In the genomic region with DNA sequence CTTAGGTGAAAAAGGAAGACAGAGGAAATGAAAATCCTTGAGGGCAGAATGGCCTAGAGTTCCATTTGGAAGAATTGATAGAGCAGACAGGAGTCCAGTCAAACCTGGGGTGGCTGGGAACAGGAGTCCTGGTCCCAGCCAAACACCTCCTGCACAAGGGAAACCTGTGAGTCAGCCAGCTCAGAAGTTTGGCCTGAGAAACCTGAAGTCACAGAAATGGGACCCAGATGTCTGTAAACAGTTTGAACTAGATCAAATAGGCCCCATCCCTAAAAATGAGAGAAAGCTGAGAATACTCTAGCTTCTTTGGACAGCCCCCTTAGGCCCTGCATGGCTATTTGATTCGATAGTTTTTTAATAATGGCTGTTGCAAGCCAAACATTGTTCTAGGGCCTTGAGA, we compare ENCODE assay signal across 10 mouse cellular contexts. TPM values are rescaled to one million over a fixed set of nuclear protein-coding genes. Genes with fewer than 3 reads are reported as not detected.
DNase-seq lines count a peak whose midpoint lies in the region; ATAC-seq and TF ChIP-seq lines count a peak whose summit lies in the region.
"Had no signal": no experiment of that assay in that cellular context is flagged by ENCODE, and none has a peak within 500 bp of the region (broad histone marks: within the 10 kb centered on the region; RNA-seq: fewer than 3 reads in every experiment).

No protein-coding gene starts in this region.

- H3K4me3 ChIP-seq in forebrain, embryonic 10.5 days: peak overlapping the region; percentile 76
- no peak overlapping the region for H3K4me3 ChIP-seq in forebrain, embryonic 16.5 days (replicated peaks; ENCODE audit: low read length)
- peak overlapping the region; percentile 84 for H3K4me3 ChIP-seq in lung, embryonic 15.5 days
- no peak overlapping the region; the same call in 1 of the 2 replicates for H3K4me3 ChIP-seq in intestine, postnatal 0 days (ENCODE audit: low read depth, low read length)
- H3K4me3 ChIP-seq in olfactory bulb, adult 2 months (ENCODE audit: insufficient read depth, low read depth, low read length): no peak overlapping the region

- no peak overlapping the region for H3K4me2 ChIP-seq in forebrain, embryonic 16.5 days (ENCODE audit: low read length)
- peak overlapping the region; percentile 89 for H3K4me2 ChIP-seq in lung, embryonic 15.5 days
- peak overlapping the region; percentile 87; the same call in 1 of the 2 replicates for H3K4me2 ChIP-seq in intestine, postnatal 0 days (replicated peaks; ENCODE audit: low read depth)

- no peaks in the 10 kb centered on the region for H3K9me3 ChIP-seq in forebrain, embryonic 10.5 days
- no peaks in the 10 kb centered on the region for H3K9me3 ChIP-seq in forebrain, embryonic 16.5 days (ENCODE audit: control insufficient read depth, low read length)
- no peaks in the 10 kb centered on the region for H3K9me3 ChIP-seq in lung, embryonic 15.5 days
- H3K9me3 ChIP-seq in intestine, postnatal 0 days (ENCODE audit: control insufficient read depth): no peaks in the 10 kb centered on the region

- no peak for TF ChIP-seq POLR2A in olfactory bulb, adult 2 months (IDR thresholded peaks at IDR 0.05; ENCODE audit: insufficient read depth, low read depth, low read length)

- intact Hi-C loops in left cerebral cortex, postnatal 36 days (cut with DNase I): no loop called here
- intact Hi-C loops in gastrocnemius, postnatal 36 days (cut with DNase I): no loop called here

- peaks cover 29% of the 10 kb centered on the region for H3K4me1 ChIP-seq in forebrain, embryonic 10.5 days
- H3K4me1 ChIP-seq in forebrain, embryonic 16.5 days (replicated peaks; ENCODE audit: control insufficient read depth, insufficient read depth, low read length): peaks cover 14% of the 10 kb centered on the region
- peaks cover 16% of the 10 kb centered on the region for H3K4me1 ChIP-seq in lung, embryonic 15.5 days
- 0 out of 2 replicates have a peak, but pooled peaks cover 8% of the 10 kb centered on the region for H3K4me1 ChIP-seq in intestine, postnatal 0 days (replicated peaks; ENCODE audit: control insufficient read depth, insufficient read depth, low read length)
- peaks cover 19% of the 10 kb centered on the region for H3K4me1 ChIP-seq in olfactory bulb, adult 2 months (ENCODE audit: control insufficient read depth, insufficient read depth, low read length)

- H3K9ac ChIP-seq in forebrain, embryonic 16.5 days (replicated peaks; ENCODE audit: low read depth, low read length): no peak overlapping the region
- H3K9ac ChIP-seq in lung, embryonic 15.5 days: no peak overlapping the region
- no peak overlapping the region for H3K9ac ChIP-seq in intestine, postnatal 0 days (ENCODE audit: low read depth, low read length)

- peaks cover 18% of the 10 kb centered on the region for H3K27me3 ChIP-seq in forebrain, embryonic 10.5 days (ENCODE audit: poor library complexity, severe bottlenecking)
- no peaks in the 10 kb centered on the region for H3K27me3 ChIP-seq in forebrain, embryonic 16.5 days (replicated peaks; ENCODE audit: control insufficient read depth, insufficient read depth, low read length)
- no peaks in the 10 kb centered on the region for H3K27me3 ChIP-seq in lung, embryonic 15.5 days
- no peaks in the 10 kb centered on the region for H3K27me3 ChIP-seq in intestine, postnatal 0 days (replicated peaks; ENCODE audit: control insufficient read depth, insufficient read depth, low read length)

- H3K36me3 ChIP-seq in forebrain, embryonic 10.5 days (replicated peaks): peaks cover 48% of the 10 kb centered on the region
- peaks cover 13% of the 10 kb centered on the region for H3K36me3 ChIP-seq in forebrain, embryonic 16.5 days (ENCODE audit: control insufficient read depth, insufficient read depth)
- H3K36me3 ChIP-seq in lung, embryonic 15.5 days: peaks cover 18% of the 10 kb centered on the region
- H3K36me3 ChIP-seq in intestine, postnatal 0 days (ENCODE audit: control insufficient read depth, insufficient read depth): peaks cover 14% of the 10 kb centered on the region

- DNase-seq in forebrain, embryonic 10.5 days (ENCODE audit: extremely low spot score, low spot score): no peak
- DNase-seq in lung, postnatal 14 days: no peak
- DNase-seq in left cerebral cortex, postnatal 36 days (ENCODE audit: low spot score in 2 of 2): no peak
- DNase-seq in gastrocnemius, postnatal 36 days: no peak
- DNase-seq: cerebellum, postnatal 25 days; thymus, postnatal 25 days had no signal

- TF ChIP-seq CTCF in intestine, postnatal 0 days (IDR thresholded peaks at IDR 0.05; ENCODE audit: low read depth): no peak
- no peak for TF ChIP-seq CTCF in olfactory bulb, adult 2 months (IDR thresholded peaks at IDR 0.05; ENCODE audit: insufficient read depth, low read depth, low read length)

- no peak for ATAC-seq in forebrain, embryonic 16.5 days
- no peak for ATAC-seq in lung, embryonic 15.5 days (ENCODE audit: borderline replicate concordance, extremely low read depth, low FRiP score, low TSS enrichment)
- ATAC-seq in intestine, postnatal 0 days: no peak

- 90% methylated on average over 1 of the region's 1 CpGs for WGBS in forebrain, embryonic 10.5 days
- WGBS in forebrain, embryonic 16.5 days: 83% methylated on average over 1 of the region's 1 CpGs
- 85% methylated on average over 1 of the region's 1 CpGs for WGBS in lung, embryonic 15.5 days
- 87% methylated on average over 1 of the region's 1 CpGs for WGBS in intestine, postnatal 0 days
- WGBS in olfactory bulb, adult 2 months: 86% methylated on average over 1 of the region's 1 CpGs

- H3K27ac ChIP-seq in forebrain, embryonic 10.5 days: no peak overlapping the region
- H3K27ac ChIP-seq in forebrain, embryonic 16.5 days (ENCODE audit: low read length): no peak overlapping the region
- peak overlapping the region; percentile 92 for H3K27ac ChIP-seq in lung, embryonic 15.5 days
- H3K27ac ChIP-seq in intestine, postnatal 0 days (ENCODE audit: low read depth, low read length): peak overlapping the region; percentile 95
- 0 out of 2 replicates have a peak overlapping the region, but pooled peaks have one; percentile 22 for H3K27ac ChIP-seq in olfactory bulb, adult 2 months (ENCODE audit: insufficient read depth, low read depth, low read length)

RNA-seq across cellular contexts. Expression of a gene that starts 0.7 kb away (rescaled TPM):
- 4.6 and 6.6 TPM in 2 replicates for polyA plus RNA-seq in forebrain, embryonic 10.5 days (2016; fragmentation: Nextera tagmentation; extraction: Ambion mirVana)
- polyA plus RNA-seq in forebrain, embryonic 16.5 days (2015; fragmentation: Nextera tagmentation; extraction: Ambion mirVana): 6.1 and 8.0 TPM in 2 replicates
- 12.6 and 12.9 TPM in 2 replicates for polyA plus RNA-seq in lung, embryonic 15.5 days (2015; fragmentation: Nextera tagmentation; extraction: Ambion mirVana)
- 25.5 and 25.9 TPM in 2 replicates for polyA plus RNA-seq in intestine, postnatal 0 days (2015; fragmentation: Nextera tagmentation; extraction: Ambion mirVana)
- not detected in 2 replicates for polyA plus RNA-seq in olfactory bulb, adult 2 months (2012; ENCODE audit: insufficient read depth, insufficient read length, low replicate concordance, missing spikeins)
- total RNA-seq in left cerebral cortex, postnatal 36 days (2021): 10 to 100 TPM; 14.1 to 18.1 TPM
- total RNA-seq in gastrocnemius, postnatal 36 days (2021): 1 to 10 TPM; 5.1 to 5.2 TPM

RNA-seq across cellular contexts. Expression of a gene that starts 22.9 kb away (rescaled TPM):
- 2.1 TPM in 2 replicates for polyA plus RNA-seq in forebrain, embryonic 10.5 days (2016; fragmentation: Nextera tagmentation; extraction: Ambion mirVana)
- 2.5 and 4.4 TPM in 2 replicates for polyA plus RNA-seq in forebrain, embryonic 16.5 days (2015; fragmentation: Nextera tagmentation; extraction: Ambion mirVana)
- polyA plus RNA-seq in lung, embryonic 15.5 days (2015; fragmentation: Nextera tagmentation; extraction: Ambion mirVana): 2.1 and 2.6 TPM in 2 replicates
- polyA plus RNA-seq in intestine, postnatal 0 days (2015; fragmentation: Nextera tagmentation; extraction: Ambion mirVana): 1.3 and 2.0 TPM in 2 replicates
- not detected in 2 replicates for polyA plus RNA-seq in olfactory bulb, adult 2 months (2012; ENCODE audit: insufficient read depth, insufficient read length, low replicate concordance, missing spikeins)
- 1 to 10 TPM; 1.4 to 3.0 TPM for total RNA-seq in left cerebral cortex, postnatal 36 days (2021)
- 1 to 10 TPM in 1 of 2 experiments, not detected in 1; 2.0 TPM for total RNA-seq in gastrocnemius, postnatal 36 days (2021)

RNA-seq across cellular contexts. Expression of a gene that starts 25.9 kb away (rescaled TPM):
- 76.4 and 78.6 TPM in 2 replicates for polyA plus RNA-seq in forebrain, embryonic 10.5 days (2016; fragmentation: Nextera tagmentation; extraction: Ambion mirVana)
- polyA plus RNA-seq in forebrain, embryonic 16.5 days (2015; fragmentation: Nextera tagmentation; extraction: Ambion mirVana): 28.2 and 30.2 TPM in 2 replicates
- polyA plus RNA-seq in lung, embryonic 15.5 days (2015; fragmentation: Nextera tagmentation; extraction: Ambion mirVana): 45.9 and 49.7 TPM in 2 replicates
- polyA plus RNA-seq in intestine, postnatal 0 days (2015; fragmentation: Nextera tagmentation; extraction: Ambion mirVana): 24.5 and 26.4 TPM in 2 replicates
- polyA plus RNA-seq in olfactory bulb, adult 2 months (2012; ENCODE audit: insufficient read depth, insufficient read length, low replicate concordance, missing spikeins): 368 TPM in 1 of 2 replicates, not detected in the other
- 10 to 100 TPM; 24.3 to 39.2 TPM for total RNA-seq in left cerebral cortex, postnatal 36 days (2021)
- total RNA-seq in gastrocnemius, postnatal 36 days (2021): 10 to 100 TPM; 13.9 to 19.1 TPM

RNA-seq across cellular contexts. Expression of a gene that starts 34.8 kb away (rescaled TPM):
- 2.5 and 3.2 TPM in 2 replicates for polyA plus RNA-seq in forebrain, embryonic 10.5 days (2016; fragmentation: Nextera tagmentation; extraction: Ambion mirVana)
- 0.24 and 0.39 TPM in 2 replicates for polyA plus RNA-seq in forebrain, embryonic 16.5 days (2015; fragmentation: Nextera tagmentation; extraction: Ambion mirVana)
- polyA plus RNA-seq in lung, embryonic 15.5 days (2015; fragmentation: Nextera tagmentation; extraction: Ambion mirVana): 3.9 and 4.7 TPM in 2 replicates
- 2.1 and 2.3 TPM in 2 replicates for polyA plus RNA-seq in intestine, postnatal 0 days (2015; fragmentation: Nextera tagmentation; extraction: Ambion mirVana)
- not detected in 2 replicates for polyA plus RNA-seq in olfactory bulb, adult 2 months (2012; ENCODE audit: insufficient read depth, insufficient read length, low replicate concordance, missing spikeins)
- 1 to 10 TPM; 1.3 to 1.9 TPM for total RNA-seq in left cerebral cortex, postnatal 36 days (2021)
- total RNA-seq in gastrocnemius, postnatal 36 days (2021): not detected

RNA-seq across cellular contexts. Expression of a gene that starts 38.2 kb away (rescaled TPM):
- 1,473 and 1,500 TPM in 2 replicates for polyA plus RNA-seq in forebrain, embryonic 10.5 days (2016; fragmentation: Nextera tagmentation; extraction: Ambion mirVana)
- polyA plus RNA-seq in forebrain, embryonic 16.5 days (2015; fragmentation: Nextera tagmentation; extraction: Ambion mirVana): 685 and 747 TPM in 2 replicates
- 1,108 and 1,113 TPM in 2 replicates for polyA plus RNA-seq in lung, embryonic 15.5 days (2015; fragmentation: Nextera tagmentation; extraction: Ambion mirVana)
- 385 and 395 TPM in 2 replicates for polyA plus RNA-seq in intestine, postnatal 0 days (2015; fragmentation: Nextera tagmentation; extraction: Ambion mirVana)
- polyA plus RNA-seq in olfactory bulb, adult 2 months (2012; ENCODE audit: insufficient read depth, insufficient read length, low replicate concordance, missing spikeins): 294 and 693 TPM in 2 replicates
- total RNA-seq in left cerebral cortex, postnatal 36 days (2021): 100 to 1,000 TPM; 248 to 250 TPM
- 100 to 1,000 TPM; 448 to 458 TPM for total RNA-seq in gastrocnemius, postnatal 36 days (2021)

Comparison
In these comparisons a context has a peak if more than half of its experiments do, and no peak if none do; other contexts are left out.
1. H3K4me3 ChIP-seq: peak in forebrain, embryonic 10.5 days (single experiment) and lung, embryonic 15.5 days (single experiment); none in forebrain, embryonic 16.5 days (single experiment), intestine, postnatal 0 days (single experiment) and olfactory bulb, adult 2 months (single experiment).
2. H3K27ac ChIP-seq: peak in lung, embryonic 15.5 days (single experiment), intestine, postnatal 0 days (single experiment) and olfactory bulb, adult 2 months (single experiment); none in forebrain, embryonic 10.5 days (single experiment) and forebrain, embryonic 16.5 days (single experiment).